Mouse (Mus musculus) CD4-positive naive resting alpha-beta T cell, adult 76 days (primary cell): Measurements from ENCODE around the gene Akr1c13. TPM values are rescaled to one million over a fixed set of nuclear protein-coding genes. Genes with fewer than 3 reads are reported as not detected.

Experiments used
- total RNA-seq: library from RNA; stranded (reverse); gene quantifications from one replicate; pipeline ENCODE4 v1.2.4, GENCODE M21; 2023

The Akr1c13 gene
- 11.7 TPM for total RNA-seq

GRCm38 (mm10) chr13:4190904-4191303 is at the start of gene Akr1c13:
Gene Akr1c13 (plus strand): TSS chr13:4191150.

GRCm38 (mm10) chr13:4150518-4150917 is 40.4 kb upstream of the Akr1c13 start, which contains the start of gene Akr1c18:
Gene Akr1c18 (minus strand): TSS chr13:4150654.

GRCm38 (mm10) chr13:4228441-4228840 is 37.5 kb downstream of the Akr1c13 start, which contains the start of gene Akr1c19:
Gene Akr1c19 (plus strand): TSS chr13:4228700.

Other genes starting within 250 kb of the Akr1c13 start
- gene Ucn3, start 245.8 kb upstream of the Akr1c13 start, total RNA-seq: not detected
- not detected for gene Akr1c14, start 142.1 kb upstream of the Akr1c13 start, total RNA-seq
- 0.50 TPM for gene Akr1c18, start 40.5 kb upstream of the Akr1c13 start, total RNA-seq
- not detected for gene Akr1c19, start 37.5 kb downstream of the Akr1c13 start, total RNA-seq
- gene Akr1c12, start 88.3 kb downstream of the Akr1c13 start, total RNA-seq: 1.9 TPM
- not detected for gene Akr1c6, start 243.2 kb downstream of the Akr1c13 start, total RNA-seq